Mouse (Mus musculus): Measurements from ENCODE around the gene Nck2.

Gene Nck2

DNA sequence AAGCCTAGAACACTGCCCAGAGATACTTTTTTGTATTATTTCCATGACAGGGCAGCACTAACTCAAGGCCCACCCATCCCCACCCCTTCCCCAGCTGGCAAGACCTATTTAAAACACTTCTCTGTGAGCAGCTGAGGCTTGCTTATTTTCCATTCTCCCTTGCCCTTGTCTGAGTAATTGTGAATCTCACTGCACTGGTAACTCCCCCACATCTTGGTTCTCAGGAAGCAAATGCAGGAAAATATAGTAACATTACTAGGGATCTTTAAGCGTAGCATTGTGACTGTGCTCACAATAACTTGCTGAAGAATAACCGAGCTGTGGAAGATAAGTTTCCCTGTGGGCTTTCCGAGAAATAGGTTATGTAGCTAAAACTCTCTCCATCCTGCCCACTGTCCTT is 24.6 kb downstream of the Nck2 start:
- no peak for DNase-seq (ENCODE audit: low read depth in 1 of 2, low spot score in 2 of 2)

DNA sequence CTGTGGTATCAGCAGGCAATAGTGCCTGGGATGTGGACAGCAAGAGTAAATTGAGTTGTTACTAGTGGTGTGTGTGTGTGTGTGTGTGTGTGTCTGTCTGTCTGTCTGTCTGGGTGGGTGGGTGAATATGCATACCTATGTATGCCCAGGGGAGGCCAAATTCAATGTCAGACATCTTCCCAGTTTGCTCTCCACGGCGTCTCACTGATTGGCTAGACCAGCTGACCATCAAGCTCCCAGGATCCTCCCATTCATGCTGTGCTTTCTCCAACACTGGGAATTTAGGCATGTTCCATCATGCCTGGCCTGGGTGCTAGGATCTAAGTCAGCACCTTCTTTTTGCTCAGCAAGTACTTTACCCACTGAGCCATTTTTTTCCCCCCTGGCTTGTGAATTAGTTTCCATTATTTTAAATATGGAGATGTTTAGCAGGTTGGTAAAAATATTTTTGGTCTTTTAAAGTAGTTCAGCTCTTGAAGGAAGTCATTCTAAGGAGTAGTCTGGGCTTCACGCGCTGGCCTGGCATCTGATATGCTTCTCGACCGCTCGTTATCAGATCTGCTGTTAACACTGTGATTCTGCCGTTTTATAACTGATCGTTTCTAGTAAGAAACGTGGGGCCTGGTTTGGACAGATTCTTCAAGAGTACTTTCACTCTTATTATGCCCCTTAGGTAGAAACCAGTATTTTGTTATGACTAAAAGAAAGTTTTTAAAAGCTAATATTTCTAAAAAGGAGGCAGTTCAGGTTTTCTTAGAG is 26.2 kb downstream of the Nck2 start:
- no peak for DNase-seq (ENCODE audit: low read depth in 1 of 2, low spot score in 2 of 2)

DNA sequence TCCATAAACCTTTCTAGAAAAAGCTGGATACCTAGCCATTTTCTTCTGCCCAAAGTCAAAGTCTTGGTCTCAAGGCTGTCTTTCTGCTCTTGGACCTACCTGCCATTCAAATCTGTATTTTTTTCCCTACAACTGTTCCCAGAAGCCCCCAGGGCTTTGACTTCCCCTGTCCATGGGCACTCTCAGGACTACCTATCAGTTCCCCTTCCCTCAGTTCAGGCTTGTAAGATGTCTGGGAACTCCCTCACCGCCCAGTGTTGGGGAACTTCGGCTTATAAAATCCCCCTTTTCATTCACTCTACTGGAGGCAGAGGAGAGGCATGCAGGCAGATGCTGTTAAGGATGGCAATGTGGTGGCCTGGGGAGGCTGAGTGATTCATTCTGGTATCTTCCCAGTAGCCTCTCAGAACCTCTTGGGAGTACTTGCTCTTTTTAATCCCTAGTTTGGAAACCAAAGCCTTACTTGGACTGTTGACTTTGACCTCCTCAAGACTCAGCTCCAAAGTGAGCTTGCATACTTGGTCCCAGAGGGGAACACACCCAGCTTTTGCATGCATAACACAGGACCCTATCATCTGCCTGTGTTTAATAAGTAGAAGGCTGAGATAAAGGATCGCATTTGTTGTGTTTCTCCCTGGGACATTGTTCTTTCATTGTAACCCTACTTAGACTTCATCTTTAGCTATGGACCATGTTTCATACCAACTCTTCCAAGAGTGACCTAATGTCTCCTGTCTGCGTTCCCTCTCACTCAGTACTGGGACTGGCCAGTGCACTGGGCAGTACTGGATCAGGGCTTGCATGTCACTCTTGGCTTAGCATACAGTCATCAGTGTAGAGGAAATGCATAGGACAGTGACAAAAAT is 27.0 kb downstream of the Nck2 start:
- DNase-seq (ENCODE audit: low read depth in 1 of 2, low spot score in 2 of 2): no peak

DNA sequence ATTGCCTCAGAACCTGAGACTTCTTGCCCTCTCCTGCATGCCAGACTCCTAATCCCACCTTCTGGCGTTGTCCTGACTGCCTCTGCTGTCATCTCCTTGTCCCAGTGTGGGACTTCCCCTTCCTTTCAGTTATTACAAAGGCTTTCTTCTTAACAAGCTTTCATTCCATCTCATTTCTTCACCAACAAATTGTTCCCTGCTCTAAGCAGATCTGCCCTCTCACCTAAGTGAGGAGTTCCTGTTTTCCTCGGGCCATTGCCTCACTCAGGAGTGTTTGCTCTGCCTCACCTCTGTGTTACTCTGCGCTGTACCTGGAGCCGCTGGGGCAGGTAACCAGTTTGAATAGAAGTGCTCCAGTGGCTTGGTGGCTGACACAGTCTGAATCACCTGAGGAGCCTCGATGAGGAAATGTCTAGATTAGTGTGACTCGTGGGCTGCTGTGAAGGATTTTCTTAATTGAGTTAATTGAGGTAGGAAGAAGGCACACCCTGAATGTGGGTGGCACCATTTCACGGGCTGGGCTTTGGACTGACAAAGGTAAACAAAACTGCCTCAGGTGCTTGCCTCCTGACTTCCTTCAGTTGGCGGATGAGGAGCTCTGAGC is 27.8 kb downstream of the Nck2 start:
- no peak for DNase-seq (ENCODE audit: low read depth in 1 of 2, low spot score in 2 of 2)

DNA sequence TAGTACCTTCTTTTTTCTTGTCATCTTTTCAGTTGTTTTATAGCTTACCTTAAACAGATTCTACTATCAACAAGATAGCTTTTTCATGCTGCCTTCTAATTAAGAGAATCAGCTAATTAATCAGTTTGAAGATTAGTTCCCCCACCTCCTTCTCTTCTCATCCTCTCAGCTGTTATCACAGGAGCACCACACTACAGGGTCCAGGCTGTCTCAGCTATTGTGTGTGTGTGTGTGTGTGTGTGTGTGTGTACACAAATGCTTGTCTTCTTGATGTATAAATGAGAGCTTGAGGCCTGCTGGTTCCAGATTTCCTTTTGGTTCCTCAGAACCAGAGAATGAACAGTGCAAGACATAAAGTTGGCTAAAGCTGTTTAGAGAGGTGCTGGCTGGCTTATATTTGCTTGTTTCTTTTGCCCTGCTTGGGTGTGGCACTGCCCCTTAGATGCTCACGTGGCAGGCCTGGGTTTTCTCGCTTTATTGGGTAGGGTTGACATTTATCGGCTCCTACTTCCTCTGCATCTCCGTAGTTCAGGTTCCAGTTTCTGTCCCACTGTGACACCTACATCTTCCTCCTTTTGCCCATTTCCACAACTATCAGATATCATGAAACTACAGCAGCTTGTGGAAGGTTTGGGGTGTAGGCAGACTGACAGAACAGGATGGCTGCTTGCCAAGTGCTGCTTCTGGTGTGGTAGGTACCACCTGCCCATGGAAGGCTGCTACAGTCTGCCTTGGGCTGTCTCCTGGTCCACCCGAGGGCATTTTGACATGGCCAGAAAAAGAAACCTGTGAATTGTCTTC is 29.6 kb downstream of the Nck2 start:
- no peak for DNase-seq (ENCODE audit: low read depth in 1 of 2, low spot score in 2 of 2)

DNA sequence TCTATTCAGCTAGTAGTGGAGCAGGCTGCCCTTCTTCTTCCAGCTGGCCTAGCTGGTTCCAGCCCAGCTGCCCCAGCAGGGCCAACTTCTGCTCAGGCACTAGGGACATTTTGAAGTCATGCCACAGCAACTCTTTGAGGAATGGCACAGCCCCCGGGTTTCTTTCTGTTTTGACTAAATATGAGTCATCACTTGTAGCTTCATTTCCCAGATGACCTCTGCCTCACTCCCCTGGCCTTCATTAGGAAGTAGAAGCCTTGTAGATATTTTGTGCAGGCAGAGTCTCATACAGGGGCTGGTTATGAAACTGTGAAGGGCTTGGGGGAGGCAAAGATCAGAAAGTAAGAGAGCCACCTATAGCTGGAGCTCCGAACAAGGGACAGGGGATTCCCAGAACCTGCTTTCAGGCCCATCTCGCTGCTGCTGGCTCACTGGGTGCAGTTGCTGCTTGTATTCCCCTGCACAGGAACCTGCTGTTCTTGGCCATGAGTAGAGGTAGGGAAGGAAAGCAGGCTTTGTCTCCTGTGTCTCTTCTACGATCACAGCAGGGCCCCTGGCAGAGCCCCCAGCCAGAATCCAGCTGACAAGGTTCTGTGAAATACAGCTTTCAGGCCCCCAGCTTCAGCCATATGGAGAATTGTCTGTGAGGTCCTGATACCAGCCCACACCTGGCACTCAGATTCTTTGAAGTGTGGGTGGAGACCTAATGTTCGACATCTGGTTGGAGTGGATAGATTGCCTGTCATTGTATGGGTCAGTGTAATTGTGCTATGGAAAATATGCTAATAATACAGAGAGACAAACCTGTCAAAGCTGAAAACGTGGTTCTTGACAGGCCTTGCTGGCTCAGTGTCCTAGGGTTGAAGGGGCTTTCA is 30.4 kb downstream of the Nck2 start:
- DNase-seq (ENCODE audit: low read depth in 1 of 2, low spot score in 2 of 2): no peak

DNA sequence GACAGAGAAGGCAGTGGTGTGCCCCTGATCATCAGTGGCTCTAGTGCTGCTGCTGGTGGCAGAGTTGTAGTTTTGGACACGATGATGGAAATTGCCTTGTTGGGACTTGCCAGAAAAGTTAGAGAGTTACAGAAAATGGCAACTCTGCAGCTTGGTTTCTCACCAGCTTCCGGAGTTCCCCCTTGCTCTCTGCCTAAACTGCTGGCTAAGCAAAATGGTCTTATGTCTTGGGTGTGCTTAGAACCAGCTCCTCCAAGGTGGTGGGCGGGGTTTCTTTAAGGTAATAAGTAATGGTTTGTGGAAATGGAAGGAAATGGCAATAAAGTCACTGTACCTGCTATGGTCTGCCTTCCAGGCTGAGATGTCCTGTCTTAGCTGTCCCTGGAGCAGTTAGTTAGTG is 33.6 kb downstream of the Nck2 start:
- no peak for DNase-seq (ENCODE audit: low read depth in 1 of 2, low spot score in 2 of 2)

DNA sequence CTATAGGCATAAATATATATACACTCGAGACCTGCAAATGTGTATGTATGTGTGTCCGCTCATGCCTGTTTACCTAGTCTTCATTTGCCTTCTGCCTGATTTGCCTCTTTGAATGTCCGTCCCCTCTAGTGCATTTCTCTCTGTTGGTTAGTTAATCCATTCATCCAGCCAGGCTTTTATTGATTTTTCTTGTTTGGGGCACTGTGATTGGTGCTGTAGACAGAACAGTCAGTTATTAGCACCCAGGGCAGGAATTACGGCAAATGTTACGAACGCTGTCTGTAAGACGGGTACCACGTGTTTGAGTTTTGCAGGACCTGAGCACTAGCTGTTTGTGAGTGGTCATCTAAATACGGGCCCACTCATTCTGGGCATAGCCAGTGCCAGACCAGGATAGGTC is 40.8 kb downstream of the Nck2 start:
- DNase-seq (ENCODE audit: low read depth in 1 of 2, low spot score in 2 of 2): no peak

DNA sequence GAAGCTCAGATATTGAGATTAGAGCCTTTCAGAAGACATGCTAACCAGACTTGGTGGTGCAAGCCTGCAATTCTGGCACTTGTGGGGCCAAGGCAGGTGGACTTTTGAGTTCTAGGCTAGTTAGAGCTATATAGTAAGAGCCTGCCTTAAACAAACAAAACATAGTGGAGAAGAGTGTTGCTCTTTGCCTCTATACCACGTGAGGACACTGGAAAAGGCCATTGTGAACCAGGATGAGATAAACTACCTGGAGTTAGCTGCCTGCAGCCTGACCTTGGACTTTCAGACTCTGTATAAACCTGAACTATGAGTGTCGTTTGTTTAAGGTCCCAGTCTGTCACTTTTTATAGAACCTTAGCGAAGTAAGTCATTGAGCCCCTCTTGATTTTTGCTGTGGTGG is 42.1 kb downstream of the Nck2 start:
- DNase-seq (ENCODE audit: low read depth in 1 of 2, low spot score in 2 of 2): no peak

DNA sequence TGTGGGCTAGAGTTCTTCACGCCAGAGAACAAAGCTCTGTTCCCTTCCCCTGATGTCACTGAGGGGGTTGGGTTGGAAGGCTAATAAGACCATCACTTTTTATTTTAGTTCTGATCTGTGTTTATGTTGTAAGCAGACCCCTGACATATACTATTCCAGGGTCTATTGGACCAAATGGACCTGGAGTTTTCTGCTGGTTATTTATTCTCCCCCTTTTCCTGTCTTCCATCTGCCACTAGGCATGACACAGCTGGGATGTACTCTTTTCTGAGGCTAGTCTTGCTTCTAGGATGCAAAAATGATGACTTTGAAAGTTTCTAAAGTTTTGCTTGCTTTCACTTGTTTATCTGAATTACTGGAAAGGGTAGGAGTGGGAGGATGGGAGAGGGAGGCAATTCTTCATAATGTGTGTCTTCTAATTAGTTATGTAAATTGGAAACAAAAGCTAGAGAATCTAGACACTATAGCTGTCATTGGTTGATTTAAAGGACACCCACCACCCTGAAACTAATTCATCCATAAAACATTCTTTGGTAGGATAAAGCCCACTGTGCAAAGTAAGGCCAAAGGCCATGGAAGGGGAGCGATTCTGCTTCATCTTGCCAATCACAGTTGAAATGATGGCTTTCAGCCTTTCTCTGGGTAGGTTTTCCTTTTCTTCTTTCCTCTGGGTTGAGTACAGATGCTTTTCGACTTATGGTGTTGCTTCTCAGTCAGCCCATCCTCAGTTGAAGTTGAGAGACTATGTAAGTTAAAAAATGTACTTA is 42.8 kb downstream of the Nck2 start:
- DNase-seq (ENCODE audit: low read depth in 1 of 2, low spot score in 2 of 2): no peak

DNA sequence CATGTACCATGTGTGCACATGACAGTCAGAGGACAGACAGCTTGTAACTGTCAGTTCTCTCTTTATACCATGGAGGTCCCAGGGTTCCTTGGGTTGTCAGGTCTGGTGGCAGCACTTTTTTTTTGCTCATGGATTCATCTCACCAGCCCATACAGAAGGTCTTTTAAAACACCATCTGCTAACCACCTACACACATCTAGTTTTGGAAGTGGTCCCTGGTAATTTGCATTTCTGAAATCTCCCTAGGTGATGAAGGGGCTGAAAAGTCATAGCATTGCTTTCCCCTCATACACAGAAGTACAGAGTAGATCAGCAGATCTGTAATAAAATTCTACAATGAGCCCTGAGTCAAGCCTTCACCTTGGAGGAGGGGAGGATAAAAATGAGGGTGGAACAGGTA is 44.9 kb downstream of the Nck2 start:
- DNase-seq (ENCODE audit: low read depth in 1 of 2, low spot score in 2 of 2): no peak

DNA sequence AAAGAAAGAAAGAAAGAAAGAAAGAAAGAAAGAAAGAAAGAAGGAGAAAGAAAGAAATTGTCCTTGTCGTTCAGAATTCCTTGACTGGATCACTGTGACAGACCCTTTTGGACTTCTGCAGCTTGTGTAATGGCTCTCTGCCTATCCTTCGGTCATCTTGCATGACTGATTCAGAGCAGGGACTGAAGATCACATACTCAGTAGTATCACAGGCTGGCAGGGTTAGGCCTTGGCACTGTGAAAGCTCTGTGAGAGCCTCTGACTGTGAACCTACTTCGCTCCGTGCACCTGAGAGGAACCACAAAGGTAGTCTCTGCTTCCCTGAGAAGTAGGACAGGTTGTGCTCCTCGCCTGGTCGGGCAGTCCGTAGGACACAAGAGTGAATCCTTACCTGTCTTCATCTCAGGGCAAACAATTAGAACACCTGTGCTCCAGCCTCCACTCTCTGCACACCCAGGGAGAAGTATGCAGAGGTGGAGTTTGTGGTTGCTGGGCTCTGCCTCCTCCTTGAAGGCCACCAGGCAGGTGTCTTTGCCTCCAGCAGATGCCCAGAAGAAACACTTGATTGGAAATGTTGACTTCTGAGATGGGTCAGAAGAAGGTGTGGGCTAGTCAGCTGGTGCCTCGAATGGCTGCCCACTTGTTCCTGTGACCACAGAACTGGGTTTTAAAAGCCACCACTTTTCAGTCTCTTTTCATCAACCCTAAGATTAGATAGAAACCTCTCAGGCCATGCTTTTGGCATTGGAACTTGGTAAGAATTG is 47.3 kb downstream of the Nck2 start:
- no peak for DNase-seq (ENCODE audit: low read depth in 1 of 2, low spot score in 2 of 2)

DNA sequence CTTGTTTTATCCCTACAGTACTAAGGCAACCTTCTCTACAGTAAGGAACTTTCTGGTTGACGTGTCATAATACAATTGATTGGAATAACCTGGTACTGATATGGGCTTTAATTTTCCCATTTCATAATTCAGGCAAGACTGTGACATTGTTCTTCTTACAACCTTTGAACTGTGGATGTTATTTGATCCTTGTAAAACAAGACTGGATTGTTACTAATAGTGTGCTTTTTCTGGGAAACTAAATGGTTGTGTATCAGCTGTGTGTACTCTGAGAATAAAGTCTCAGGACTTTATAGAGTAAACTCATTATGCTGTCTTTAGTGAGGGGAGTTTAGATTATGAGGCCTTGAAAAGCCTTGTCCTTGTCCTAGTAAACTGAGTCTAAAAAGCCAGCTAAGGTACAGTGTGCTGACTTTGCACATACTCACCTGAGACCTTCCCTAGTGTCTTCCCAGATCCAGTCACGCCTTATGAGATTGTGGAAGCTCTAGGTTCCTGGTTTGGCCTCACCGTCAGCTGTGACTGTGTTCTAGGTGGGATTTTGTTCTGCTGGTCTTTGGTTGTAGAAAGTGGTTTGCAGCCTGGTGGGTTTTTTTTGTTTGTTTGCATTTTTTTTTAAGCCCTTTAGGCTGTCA is 48.5 kb downstream of the Nck2 start:
- no peak for DNase-seq (ENCODE audit: low read depth in 1 of 2, low spot score in 2 of 2)

DNA sequence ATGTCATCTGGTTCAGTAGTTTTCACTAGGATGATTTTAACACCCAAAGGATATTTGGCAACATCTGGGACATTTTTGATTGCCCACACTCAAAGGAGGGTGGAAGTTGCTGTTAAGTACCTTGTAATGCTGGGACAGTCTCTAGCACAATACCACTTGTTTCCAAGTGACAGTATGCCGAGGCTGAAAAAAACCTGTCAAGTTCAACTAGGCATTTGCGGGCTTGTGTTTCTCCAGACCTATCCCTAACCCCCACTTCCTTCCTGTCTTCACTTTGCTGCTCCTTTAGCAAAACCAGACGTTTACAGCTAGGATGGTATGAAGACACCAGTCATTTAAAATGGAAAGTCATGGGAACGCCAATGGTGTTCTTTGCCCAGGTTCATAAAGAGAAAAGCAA is 51.7 kb downstream of the Nck2 start:
- DNase-seq (ENCODE audit: low read depth in 1 of 2, low spot score in 2 of 2): no peak

DNA sequence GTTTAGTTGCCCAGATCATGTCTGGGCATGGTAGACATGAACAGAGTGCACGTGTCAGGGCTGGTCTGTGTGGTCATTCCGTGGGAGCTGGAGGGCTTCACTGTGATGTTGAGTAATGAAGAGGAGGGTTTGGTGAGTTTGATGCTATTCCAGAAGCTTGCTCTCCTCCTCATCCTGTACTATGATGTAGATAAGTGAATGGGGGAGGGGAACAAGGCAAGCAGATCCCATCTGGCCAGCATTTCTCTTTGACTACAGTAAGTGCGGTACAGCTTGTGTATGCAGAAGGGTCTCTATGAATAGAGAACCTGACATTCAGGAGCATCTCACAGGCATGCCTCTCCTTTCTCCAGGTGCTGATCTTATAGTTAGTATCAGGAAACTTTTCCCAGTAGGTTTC is 52.6 kb downstream of the Nck2 start:
- no peak for DNase-seq (ENCODE audit: low read depth in 1 of 2, low spot score in 2 of 2)

DNA sequence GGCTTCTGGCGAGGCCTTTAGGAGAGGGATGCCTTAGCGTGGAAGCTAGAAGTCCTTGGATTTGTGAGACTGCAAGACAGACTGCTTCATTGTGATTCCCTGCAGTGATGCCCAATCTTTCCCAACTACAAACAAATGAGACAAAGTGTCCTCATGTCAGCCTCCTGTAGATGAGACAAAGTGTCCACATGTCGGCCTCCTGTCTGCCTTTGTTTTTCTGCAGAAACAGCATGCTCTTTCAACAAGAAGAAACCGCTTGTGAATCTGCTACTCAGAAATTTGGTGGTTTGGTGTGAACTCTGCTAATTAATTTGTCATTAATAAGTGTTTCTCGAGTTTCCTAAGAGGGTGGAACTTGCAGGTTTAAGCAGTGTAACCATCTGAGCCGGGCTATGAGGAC is 53.6 kb downstream of the Nck2 start:
- DNase-seq (ENCODE audit: low read depth in 1 of 2, low spot score in 2 of 2): no peak

DNA sequence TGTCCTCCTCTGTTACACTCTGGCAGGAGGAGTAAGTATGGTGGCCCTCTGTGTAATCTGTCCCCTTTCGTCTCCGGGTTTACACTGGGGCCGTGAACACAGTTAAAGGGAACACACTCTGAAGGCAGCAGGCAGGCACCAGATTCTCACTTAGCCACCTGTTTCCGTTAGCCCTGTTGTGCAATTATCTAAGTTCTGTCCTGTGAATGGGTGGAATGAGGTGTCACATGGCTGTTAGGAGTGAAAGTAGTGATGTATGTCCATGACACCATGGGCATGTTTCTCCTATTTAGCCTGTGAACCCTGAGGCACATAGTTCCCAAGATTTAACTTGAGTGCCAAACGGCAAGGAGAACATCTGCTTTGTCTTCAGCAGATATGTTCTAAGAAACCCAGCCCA is 55.7 kb downstream of the Nck2 start:
- no peak for DNase-seq (ENCODE audit: low read depth in 1 of 2, low spot score in 2 of 2)

DNA sequence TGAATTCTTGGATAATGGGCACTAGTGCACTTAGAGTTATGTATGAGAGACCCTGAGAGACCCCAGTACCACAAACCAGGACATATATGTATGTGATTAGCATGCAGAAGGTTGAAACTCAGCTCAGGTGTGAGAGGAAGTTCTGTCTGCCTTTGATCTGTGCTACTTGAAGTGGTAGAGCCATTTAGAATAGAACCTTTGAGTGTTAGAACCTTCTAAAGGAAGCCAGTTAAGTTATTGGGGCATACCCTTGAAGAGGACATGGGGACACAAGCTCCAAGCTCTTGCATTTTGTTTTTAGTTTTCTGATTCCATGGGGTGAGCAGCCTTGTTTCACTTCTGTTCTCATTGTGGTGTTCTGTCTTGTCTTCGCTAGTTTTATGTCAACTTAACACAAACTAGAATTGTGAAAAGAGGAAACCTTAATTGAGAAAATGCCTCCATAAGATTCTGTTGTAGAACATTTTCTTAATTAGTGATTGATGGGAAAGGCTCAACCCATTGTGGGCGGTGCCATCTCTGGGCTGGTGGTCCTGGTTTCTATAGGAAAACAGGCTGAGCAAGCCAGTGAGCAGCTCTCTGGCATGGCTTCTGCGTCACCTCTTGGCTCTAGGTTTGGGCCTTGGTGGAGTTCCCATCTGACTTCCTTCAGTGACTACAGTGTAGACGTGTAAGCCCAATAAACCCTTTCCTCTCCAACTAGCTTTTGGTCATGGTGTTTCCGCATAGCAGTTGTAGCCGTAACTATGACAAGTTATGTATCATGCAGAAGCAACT is 57.0 kb downstream of the Nck2 start:
- no peak for DNase-seq (ENCODE audit: low read depth in 1 of 2, low spot score in 2 of 2)

Measured in monocyte, adult 2 months (primary cell).